Mouse (Mus musculus) embryo, embryonic 10 days (tissue): ENCODE data around the gene Nf2.
"Not testable (repeated sequence)": the region's sequence is repeated elsewhere in the genome, so short reads cannot be mapped to it uniquely, and the experiment has no call there.

Experiments
- DNase-seq: peaks from one replicate; pipeline ENCODE4 v3.0.0-alpha.2; 2015; ENCODE audit warnings: low spot score

The Nf2 gene

DNA sequence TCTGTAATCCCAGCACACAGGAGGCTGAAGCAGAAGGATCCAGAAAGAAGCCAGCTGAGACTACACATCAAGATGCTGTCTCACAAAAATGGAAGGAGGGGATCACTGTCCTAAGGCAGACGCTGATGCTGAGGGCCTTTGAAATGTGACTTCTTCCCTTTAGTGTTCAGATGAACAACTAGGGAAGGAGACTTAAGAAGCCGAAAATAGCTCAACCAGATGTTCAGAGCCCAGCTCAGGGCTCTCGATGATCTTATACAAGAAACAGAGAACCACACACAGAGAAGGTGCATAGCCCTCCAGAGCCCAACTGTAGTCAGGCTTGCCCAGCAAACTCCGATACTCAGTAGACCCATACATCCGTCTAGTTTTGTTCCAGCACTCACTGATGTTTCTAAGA is 12.0 kb downstream of the Nf2 start:
- DNase-seq, result no peak

DNA sequence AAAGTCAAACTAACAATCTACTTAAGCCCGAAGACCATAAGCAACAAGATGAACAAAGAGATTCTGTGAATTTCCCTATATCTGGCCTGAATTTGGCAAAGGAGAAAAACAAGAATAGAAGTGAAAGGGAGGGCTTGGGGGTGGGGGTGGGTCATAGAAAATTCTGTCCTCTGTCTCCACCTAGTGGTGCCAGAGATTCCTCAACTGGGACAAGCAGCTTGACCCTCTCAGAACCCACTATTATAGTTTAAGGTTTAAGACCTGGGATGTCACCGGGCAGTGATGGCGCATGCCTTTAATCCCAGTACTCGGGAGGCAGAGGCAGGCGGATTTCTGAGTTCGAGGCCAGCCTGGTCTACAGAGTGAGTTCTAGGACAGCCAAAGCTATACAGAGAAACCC is 12.6 kb downstream of the Nf2 start:
- DNase-seq, result peak; percentile 66

DNA sequence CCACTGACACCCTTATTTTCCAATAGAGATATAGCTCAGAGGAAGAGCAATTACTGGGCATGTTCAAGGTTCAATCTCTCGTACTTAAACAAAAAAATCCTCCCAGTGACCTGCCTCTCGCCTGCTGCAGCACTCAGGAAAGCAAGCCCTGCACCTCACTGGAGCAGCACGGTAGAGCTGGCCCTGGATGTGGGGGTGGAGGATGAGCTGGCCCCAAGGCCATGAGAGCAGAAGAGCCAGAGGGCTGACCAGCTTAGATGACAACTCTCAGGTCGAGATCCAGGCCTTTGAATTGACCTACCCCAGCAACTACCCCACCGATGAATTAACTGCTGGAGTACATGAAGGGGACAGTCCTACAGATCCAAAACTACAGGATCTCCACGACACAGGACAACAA is 13.9 kb downstream of the Nf2 start:
- no peak for DNase-seq

DNA sequence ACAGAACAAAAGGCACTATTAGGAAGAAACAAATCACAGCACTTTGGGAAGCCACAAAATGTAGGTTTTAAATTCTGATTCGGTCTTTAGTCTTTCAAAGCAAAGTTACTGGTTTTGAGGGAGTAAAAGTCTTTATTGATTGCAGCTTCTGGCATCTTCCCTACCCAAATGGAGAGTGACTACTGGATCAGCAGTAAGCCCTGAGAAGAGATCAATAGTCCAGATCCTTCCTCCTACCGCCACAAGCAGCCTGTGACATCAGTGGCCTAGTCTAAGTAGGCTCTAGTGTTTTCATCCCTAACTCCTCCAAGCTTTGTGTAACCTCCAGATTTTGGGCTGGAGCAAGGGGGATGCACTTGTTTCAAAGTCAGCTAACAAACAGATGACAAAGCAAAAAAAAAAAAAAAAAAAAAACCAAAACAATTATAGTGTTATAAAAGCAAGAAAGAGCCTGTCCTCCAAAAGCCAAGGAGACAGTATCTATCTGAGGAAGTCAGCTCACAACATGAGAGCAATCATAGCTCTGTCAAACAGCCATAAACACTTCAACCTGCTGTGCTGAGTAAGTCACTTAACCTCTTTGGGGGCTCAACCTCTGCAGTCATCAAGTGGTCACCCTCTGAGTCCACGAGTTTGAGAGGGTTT is 15.9 kb downstream of the Nf2 start:
- no peak for DNase-seq

DNA sequence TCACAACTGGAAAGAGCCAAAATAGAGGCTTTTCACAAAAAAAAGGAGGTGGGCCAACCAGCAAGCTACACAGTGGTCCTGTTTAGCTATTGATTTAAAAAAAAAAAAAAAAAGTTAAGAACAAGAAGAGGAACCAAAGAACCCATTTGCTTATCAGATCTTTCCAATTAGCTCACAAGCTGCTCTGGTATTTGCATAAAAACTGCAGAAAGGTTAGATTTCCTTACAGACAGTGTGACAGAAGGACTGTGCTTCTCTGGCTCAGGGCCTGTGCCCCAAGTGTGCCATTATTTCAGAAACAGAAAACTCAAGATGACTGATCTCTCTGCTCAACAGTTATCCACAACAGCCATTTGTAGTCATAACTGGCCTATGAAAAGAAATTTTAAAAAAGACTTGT is 18.3 kb downstream of the Nf2 start:
- DNase-seq, result no peak

DNA sequence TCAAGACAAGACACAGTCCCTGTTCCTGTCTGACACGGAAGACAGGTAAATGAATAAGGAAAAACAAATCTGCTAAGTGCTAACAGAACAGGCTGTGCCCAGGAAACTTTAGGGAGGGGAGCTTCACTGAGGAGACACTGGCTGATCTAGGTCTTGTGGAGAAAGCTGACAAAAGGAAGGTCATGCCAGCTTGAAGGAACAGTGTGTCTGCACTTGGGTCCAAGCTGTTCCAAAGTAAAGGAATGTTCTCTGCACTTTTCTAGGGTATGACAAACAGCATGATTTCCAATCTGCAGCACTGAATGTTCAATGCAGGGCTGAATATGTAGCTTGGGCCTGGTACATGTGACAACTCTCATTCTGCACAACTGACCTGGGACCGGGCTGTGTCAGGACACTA is 21.4 kb downstream of the Nf2 start:
- DNase-seq, result no peak

DNA sequence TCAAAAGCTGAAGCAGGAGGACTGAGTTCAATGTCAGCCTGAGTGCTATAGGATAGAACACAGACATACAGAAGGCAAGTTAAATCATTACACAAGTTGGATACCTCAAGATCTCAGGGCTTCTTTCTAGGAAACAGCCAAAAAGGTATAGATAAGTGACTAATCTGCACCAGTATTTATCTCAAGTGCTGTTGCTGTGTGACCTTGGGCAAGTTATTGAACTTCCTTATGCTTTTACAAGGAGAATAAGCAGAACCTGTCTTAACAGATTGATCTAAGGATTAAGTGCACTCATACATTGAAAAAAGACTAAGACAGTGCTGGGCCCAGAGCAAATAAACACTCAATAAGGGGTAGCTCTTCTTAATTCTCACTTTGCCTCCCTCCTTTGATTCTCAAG is 22.0 kb downstream of the Nf2 start:
- DNase-seq, result no peak

DNA sequence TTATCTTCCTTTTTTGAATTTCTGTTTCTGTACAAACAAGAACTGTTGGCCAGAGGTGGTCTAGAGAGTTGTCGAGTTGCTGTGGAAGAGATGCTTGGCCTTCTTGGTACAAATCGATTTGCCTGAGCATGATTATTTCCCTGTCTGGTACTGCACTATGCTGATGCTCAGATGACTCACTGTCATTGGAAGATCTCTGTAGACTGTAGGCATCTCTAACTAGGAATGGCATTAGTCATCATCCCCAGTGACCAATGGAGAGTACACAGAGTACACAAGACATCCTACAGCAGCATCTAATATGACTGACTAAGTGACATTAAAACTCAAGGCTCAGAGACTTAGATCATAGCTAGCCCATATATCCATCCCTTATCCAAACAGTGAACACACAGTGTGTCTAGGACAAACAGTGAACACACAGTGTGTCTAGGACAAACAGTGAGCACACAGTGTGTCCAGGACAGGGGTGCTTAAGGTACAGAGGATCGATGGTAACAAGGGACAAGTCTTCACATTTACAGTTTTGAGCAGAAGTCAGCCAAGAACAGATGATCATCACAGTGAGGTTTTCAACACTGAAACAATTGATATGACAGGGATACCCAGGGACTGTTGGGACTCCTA is 23.1 kb downstream of the Nf2 start:
- DNase-seq, result no peak

DNA sequence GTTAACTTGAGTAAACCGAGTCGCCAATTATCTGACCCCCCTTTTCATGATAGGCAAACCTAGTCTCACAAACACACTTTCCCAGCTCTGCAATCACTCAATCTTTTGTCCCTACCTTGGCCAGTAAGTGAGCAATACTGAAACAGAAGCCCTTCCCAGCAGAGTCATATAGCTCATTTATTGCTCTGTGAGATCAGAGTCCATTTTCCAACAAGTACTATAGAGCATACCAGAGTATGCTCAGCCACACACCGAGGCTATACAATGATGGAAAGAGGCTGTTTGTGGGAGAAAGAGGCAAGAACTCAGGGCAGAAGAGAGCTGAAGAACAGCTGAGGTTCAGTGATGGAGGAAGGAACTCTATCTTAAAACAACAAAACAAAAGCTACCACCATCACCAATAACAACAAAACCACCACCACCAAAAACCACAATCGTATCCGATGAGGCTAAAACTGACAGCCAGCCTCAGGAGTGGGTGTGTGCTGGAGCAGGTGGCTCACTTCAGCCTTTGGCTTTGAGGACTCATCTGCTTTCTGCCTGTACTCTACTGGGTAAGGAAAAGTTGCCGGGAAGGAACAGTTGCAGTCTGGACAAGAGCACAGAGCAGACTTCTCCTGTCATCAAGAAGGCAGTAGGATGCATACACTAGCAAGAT is 25.6 kb downstream of the Nf2 start:
- no peak for DNase-seq

DNA sequence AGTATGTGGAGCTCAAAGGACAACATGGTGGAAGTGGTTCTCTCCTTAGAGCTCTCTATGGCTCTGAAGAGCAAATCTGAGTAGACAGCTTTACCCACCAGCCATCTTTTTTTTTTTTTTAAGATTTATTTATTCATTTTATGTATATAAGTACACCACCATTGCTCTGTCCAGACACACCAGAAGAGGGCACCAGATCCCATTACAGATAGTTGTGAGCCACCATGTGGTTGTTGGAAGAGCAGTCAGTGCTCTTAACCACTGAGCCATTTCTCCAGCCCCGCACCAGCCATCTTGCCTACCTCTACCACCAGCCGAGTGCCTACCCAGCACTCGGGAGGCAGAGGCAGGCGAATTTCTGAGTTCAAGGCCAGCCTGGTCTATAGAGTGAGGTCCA is 26.9 kb downstream of the Nf2 start:
- not testable (repeated sequence) for DNase-seq

DNA sequence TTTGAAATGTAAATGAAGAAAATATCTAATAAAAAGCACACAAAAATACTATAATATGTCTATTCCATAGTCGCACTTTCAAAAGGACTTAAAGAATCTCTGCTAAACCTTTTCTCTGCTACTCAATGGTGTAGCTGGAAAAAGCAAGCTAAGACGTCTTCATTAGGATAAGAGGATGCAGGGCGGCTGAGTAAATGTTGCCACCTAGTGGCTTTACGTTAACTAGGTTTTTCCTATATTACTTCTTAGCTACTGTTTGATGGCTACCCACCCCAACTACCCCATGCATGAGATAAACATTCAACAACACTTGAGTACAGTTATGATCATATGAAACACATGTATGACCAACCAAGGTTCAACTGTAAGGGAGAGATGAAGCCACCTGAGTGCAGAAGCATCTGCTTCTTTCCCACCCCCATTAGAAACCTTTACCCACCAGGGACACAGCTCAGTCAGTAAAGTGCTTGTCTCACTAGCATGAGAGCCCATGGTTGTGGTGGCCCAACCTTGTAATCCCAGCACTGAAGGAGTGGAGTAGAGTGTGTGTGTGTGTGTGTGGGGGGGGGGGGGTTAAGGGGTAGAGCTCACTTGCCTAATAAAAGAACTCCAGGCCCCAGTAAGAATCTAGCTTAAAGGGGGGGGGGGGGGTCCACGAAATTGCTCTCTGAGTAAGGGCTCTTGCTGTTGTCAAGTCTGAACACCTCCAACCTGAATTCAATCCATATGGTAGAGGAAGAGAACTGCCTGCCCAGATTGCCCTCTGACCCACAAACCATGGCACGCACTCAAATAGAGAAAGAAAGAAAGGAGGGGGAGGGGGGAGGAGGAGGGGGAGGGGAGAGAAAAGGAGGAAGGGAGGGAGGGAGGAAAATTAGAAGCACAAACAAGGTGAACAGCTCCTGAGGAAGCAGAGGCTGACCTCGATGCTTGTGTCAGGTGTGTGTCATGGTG is 27.6 kb downstream of the Nf2 start:
- DNase-seq, result peak; percentile 79

DNA sequence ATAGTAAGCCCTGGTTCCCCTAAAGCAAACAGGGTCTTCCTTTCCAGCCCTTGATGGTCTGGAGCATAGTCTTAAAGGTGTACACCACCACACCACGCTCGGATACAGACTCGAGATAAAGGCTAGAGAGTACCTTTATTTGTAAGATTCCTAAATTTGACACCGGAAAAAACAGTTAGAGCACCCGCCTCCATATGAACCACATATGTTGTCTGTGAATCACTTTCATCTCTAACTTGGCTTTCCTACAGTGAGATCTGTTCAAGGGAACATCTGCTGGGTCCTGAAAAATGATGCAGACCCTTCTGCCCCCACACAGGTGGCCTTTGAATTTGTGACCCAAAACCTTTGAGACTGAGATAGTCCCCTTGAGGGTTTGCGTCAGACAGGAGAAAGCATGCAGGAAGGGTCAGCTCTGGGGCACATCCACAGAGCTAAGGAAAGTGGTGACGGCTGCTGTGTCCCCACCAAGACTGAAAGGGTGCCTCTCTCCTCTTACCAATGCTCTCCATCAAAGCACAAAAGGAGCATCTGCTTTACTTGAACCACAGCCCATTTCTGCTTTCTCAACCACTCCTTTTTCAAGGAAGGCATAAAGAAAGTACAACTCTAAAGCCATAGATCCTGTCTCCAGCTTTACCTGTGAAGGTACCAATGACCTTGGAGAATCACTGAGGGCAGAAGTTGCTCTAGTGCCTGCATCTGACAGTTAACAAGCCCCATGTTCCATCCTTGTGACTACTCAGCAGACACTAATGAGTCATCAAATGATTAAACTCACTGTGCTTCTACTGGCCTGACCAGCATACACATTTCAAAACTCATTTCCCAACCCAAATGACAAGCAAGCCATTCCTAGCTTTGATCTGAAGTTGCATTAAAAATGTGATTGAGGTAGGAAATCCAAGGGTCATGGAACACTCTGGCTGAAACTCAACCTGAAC is 34.6 kb downstream of the Nf2 start:
- DNase-seq, result no peak

DNA sequence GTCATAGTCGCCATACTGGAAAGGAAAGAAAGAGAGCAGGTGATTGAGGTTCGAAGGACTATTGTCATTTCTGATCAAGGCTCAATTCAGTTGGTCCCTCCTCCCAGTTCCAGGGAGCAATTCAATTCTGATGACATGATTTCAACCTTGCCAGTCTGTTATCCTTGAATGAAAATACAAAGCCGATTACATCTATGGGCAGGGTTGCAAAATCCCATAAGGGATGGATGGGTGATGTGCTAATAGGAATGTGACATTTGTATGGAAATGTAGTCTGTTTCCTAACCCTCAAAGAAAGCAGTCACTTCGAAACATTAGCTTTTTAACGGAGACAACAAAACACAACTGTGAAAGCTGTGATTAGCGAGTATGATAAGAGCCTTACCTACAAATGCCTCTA is 41.0 kb downstream of the Nf2 start:
- DNase-seq, result no peak

DNA sequence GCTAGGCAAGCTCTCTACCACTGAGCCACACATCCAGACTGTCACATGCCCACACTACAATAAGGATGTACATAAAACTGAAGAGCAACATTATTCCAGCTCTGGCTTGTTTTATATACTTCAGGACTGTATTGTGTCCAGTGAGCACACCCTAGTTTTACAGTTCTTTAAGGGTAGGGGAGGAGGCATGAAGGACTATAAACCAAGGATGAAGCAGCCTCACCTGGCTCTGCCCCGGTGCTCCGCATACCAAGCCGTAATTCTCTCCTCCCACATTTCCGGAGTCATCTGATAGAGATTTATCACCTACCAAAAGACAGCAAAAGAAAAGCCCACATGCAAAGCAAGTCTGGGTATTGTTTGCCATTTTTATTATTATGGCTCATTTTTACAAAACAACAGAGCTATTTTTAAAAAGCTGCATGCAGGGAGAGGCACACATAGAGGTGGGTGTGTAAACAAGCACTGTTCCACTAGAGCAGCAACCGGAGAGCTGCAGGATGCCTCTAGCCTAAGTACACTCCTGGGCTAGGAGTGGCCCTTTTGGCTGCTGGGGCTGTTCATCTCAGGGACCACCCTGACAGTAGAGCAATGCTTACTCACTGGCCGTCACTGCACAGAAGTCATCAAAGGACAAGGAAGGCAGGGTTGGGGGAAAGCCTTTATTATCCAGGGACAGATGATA is 43.2 kb downstream of the Nf2 start:
- no peak for DNase-seq

DNA sequence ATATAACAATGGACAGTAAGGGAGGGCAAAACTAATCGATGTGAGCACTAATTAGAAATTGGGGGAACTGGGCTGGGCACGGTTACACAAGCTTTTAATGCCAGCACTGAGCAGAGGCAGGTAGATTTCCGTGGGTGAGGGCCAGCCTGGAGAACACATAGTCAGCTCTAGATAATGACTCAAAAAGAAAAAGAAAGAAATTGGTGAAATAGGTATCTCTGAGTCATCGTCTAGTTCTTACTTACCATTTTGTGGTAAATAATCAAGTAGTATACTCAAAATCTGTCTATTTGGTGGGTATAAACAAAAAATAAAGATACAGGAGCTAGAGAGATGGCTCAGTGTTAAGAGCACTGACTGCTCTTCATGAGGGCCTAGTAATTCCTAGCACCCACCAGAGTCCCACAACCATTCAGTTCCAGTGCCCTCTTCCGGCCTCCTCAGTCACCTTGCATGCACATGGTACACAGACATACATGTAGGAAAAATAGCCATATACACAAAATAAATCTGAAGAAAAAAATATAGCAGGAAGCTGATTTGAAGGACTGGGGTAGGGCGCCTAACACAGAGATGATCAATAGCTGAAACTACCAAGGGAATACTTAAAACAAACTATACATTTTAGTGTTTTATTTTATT is 44.3 kb downstream of the Nf2 start:
- DNase-seq, result no peak

DNA sequence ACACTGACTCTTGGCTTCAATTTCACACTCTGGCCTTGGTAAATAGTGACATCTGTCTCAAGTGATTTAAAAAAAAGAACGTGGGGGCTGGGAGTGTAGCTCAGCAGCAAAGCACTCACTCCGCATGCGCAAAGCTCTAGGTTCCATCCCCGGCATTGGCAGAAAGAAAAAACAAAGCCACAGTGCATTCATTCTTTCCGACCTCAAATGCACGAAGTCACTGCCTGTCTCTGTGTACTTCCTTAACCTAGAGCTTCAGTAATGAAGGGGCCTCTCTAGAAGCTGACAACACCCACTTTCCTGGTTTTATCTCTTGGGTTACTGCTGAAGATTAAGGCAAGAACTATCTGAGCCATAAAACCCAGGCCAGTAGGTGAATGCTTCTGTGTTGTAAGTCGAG is 45.4 kb downstream of the Nf2 start:
- DNase-seq, result no peak

DNA sequence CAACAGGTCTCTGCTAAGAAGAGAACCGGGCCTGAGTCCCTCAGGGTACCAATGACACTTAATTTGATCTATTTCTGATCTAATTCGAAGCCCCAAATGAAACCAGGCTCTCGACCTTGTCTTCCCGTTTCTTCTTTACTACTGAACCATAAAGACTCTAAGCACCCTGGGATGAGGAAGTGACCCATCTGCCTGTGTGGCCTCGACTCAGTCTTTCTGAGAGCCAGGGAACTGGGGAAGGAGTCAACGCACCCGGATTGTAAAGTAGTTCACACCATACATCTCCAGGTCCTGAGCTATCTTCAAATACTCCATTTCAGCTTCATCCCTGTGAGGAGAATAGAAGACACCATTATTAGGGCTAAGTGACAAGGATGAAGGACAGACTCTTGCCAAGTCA is 45.9 kb downstream of the Nf2 start:
- no peak for DNase-seq

DNA sequence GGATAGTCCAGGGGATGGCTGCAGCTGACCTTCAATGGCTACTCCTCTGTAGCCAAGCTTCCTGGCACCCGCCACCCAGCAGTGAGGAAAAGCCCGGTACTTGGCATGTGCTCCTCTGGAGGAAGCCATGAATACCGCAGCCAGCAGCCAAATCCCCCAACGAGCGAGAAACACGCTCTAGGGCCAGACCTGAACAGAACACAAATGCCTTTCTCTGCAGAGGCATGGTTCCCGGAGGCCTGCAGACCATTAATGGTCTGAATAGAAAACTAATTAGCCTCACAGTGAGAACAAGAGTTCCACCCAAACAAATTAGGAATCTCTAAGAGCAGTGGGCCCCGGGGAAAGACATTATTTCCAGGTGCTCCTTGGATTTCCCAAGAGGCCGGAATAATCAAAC is 46.3 kb downstream of the Nf2 start:
- DNase-seq, result no peak

DNA sequence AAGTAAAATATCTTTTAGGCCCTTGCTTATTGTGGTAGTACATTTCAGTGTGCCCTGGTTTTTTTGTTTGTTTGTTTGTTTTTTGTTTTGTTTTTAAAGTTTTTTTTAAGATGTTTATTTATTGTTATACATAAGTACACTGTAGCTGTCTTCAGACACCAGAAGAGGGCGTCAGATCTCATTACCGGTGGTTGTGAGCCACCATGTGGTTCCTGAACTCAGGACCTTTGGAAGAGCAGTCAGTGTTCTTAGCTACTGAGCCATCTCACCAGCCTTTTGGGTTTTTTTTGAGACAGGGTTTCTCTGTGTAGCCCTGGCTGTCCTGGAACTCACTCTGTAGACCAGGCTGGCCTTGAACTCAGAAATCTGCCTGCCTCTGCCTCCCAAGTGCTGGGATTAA is 46.9 kb downstream of the Nf2 start:
- not testable (repeated sequence) for DNase-seq

DNA sequence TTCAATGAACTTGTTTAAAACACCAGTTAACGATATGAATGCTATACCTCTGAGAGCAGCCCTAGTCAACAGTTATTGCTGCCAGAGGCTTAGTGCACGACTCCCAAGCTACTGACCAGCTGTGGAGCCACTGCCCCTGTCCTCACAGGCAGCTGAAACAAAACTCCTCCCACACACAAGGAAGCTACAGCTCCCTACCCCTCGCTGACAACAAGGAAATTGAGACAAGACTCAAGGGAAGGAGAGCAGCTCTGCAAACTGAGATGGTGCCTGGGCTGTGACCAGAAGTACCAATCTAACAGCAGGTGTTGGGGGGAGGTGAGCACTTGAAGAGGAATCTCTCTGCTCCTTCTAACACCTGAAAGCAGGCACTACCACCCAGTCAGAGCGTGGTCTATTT is 48.7 kb downstream of the Nf2 start:
- no peak for DNase-seq
